Mouse (Mus musculus): ENCODE results near the gene Adap1. TPM values are rescaled to one million over a fixed set of nuclear protein-coding genes. Genes with fewer than 3 reads are reported as not detected.

The Adap1 gene
- 10 to 100 TPM in 1 of 2 experiments, 1 to 10 TPM in 1; 4.5 to 11.6 TPM for total RNA-seq (2021)
- long read RNA-seq, experiment 1, transcript Adap1-201 (11 exons, 2,557 nt), result major isoform, 18 of 23 reads
- long read RNA-seq, experiment 1, partial matches to known transcripts, result 2 of 23 reads
- long read RNA-seq, experiment 1, other reads (novel, unspliced or antisense), result 3 of 23 reads
- long read RNA-seq, experiment 2, transcript Adap1-201 (11 exons, 2,557 nt), result major isoform, 12 of 17 reads
- long read RNA-seq, experiment 2, partial matches to known transcripts, result 2 of 17 reads
- long read RNA-seq, experiment 2, other reads (novel, unspliced or antisense), result 3 of 17 reads

DNA sequence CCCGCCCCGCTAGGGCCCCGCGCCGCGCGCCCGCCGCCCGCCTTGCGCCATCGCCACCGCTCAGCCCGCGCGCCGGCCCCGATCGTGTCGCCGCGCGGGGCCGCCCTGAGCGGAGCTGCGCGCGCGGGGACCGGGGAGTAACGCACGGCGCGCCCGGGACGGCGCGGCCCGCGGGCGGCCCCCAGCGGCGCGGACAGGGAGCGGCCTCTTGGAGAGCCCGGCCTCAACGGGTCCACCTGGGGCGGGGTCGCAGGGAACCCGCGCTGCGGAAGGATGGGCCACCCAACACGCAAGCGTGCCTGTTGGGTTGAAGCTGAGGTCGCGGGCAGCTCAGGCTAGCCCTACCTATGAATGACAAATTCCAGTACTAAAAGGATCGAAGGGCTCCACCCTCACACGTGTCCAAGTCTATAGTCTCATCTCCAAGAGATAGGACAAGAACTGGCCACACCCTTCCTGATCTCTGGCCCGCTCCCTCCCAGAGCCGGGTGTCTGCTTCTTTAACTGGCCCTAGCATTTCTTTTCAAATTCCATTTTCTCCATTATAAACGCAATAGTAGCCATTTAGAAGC is at the start of gene Adap1:
Adap1 (minus strand) TSS at position 228 of the 572 bp plus-strand sequence.
- peak; percentile 60 to 73 for DNase-seq (ENCODE audit: low spot score in 2 of 2)

GRCm38 (mm10) chr5:139374841-139375240 is 49.4 kb upstream of the Adap1 start:
- no peak for DNase-seq (ENCODE audit: low spot score in 2 of 2)

DNA sequence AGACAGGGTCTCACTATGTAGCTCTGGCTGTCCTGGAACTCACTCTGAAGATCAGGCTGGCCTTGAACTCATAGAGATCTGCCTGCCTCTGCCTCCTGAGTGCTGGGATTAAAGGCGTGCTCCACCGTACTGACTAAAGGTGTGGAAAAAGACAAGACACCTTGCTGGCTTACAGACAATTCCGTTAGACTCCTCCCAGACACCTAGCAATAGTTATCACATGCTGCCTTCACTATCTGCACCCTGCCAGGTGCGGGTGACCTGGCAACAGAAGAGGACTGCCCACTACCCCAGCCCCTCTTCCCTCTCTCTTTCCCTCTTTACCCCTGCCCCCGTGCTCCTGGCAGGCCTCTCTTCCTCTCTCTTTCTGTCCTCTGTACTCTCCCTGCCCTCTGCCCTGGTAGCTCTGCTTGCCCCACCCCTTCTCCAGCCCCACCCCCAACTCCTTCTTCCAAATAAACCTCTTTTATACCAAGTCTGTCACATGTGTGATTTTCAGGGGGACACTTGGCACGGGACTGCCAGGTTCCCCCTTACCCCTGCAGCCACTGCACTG is 48.5 kb upstream of the Adap1 start:
- no peak for DNase-seq (ENCODE audit: low spot score in 2 of 2)

- DNase-seq (ENCODE audit: low spot score in 2 of 2), result no peak
These were observed 47.7 kb upstream of the Adap1 start for GRCm38 (mm10) chr5:139373126-139373525.

- peak; percentile 90 to 92 for DNase-seq (ENCODE audit: low spot score in 2 of 2)
These were observed 46.4 kb upstream of the Adap1 start for GRCm38 (mm10) chr5:139371631-139372401.

GRCm38 (mm10) chr5:139371118-139371517 is 45.7 kb upstream of the Adap1 start:
- no peak for DNase-seq (ENCODE audit: low spot score in 2 of 2)

DNA sequence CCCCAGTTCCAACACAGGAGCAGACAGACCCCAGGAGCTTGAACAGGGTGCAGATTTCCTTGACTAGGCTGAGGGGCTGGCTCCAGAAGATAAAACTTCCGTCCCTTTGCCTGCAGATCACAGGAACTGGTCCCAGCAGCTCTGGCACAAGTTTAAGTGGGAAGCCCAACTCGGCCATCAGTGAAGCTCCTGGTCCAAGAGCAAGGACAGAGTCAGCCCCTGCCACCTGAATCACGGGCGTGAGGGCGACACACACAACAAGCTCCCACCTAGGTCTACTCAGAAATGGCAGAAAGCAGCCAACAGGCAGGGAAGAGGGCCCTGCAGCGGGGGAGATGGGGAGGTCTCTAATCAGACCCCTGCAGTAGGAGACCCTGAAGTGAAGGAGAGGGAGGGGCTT is 44.9 kb upstream of the Adap1 start:
- no peak for DNase-seq (ENCODE audit: low spot score in 2 of 2)

GRCm38 (mm10) chr5:139368638-139369320 is 43.4 kb upstream of the Adap1 start:
- DNase-seq (ENCODE audit: low spot score in 2 of 2), result no peak

DNA sequence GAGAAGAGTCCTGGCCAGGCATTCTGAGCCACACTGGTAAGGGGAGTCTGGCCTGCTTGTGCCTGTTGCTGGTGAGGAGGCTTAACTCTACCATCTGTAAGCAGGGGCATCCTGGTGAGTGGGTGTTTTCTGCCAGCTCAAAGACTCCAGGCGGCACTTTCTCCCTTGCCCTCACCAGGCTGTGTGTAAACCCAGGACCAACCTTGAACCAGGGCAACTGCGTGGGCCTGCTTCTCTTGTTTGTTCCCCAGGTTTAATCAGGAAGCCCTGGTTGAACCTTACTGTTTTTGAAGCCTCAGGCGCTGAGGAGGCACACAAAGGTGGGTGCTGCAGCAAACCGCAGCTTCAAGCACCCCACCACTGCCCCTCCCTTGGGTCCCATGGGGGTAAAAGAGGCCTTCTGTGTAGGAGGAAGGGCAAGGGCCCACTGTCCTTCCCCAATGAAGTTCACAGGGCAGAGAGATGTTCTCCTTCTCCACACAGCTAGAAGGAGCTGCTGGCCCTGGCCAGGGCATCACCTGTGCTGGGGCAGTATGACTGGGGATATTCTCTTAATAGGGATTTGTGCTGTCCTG is 42.5 kb upstream of the Adap1 start:
- DNase-seq (ENCODE audit: low spot score in 2 of 2), result no peak

GRCm38 (mm10) chr5:139366484-139366883 is 41.1 kb upstream of the Adap1 start:
- no peak for DNase-seq (ENCODE audit: low spot score in 2 of 2)

DNA sequence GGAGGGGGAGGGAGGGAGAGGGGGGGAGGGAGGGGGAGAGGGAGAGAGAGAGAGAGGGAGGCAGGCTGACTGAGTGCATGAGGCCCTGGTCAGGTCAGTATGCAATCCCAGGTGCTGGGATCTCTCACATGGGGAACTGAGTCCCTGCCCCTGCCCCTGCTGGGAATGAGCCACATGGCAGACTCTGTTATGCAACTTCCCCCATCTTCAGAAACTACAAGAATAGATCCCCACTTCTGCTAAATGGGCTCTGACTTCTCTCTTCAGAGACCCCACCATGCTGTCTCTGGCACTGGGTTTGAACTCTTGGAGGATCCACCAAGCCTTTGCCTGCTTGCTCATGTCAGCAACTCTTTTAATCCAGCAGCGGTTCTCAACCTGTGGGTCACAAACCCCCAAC is 40.4 kb upstream of the Adap1 start:
- no peak for DNase-seq (ENCODE audit: low spot score in 2 of 2)

DNA sequence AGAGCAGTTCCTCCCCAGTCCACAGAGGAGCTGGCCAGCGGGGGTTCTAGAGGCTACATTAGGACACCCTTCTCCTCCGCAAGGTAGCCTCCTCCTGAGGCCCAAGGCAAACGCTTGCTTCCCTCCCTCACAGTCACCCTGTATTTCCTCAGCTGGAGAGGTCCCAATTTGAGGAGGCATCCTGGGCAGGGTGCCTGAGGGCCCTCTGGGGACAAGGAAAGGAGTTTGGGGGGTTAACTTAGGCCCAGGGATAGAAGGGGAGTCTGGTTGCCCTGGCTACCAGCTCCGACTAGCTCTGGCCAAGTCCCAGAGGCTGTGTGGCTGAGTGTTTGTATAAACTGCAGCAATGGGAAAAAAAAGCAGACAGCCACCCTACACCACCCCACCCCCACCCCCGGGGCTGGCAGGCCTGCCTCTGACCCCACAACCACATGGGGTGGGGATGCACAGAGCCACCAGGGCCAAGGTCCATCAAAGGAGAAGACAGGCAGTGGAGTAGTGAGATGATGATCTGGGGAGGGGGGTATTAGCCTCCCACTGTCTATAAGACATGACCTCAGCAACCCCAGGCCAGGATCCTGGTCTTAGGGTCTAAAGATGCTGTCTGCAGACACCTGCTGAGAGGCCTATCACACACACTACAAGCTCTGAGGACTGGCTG is 39.6 kb upstream of the Adap1 start:
- DNase-seq (ENCODE audit: low spot score in 2 of 2), result no peak

DNA sequence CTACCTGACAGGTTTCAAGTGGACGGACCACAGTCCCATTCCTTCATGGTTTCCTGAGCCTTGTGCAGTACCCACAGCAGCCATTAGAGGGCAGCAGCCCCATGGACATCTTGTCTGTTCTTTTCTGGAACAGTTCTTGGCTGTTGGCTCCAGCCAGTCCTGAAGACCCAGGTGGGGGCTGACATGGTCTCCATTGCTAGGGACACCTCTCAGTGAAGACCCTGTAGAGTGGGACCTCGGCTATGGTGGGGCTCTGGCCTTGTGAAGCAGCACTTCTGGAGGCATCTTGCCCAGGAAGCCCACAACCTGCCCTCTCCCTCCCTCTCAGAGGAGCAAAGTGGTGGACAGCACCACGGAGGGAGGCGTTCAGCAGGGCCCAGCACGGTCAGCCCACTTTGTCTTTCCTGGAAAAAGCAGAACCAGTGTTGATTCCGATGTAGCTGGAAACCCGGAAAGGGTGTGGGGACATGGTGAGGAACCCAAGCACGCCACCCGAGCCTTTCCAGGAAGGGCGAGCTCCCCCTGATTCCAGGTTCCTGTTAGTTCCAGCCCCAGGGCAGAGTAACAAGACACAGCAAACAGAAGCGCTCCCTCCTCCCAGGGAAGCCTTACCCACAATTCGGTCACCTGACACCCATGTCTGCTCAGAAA is 39.0 kb upstream of the Adap1 start:
- DNase-seq (ENCODE audit: low spot score in 2 of 2), result peak; percentile 91 to 95

DNA sequence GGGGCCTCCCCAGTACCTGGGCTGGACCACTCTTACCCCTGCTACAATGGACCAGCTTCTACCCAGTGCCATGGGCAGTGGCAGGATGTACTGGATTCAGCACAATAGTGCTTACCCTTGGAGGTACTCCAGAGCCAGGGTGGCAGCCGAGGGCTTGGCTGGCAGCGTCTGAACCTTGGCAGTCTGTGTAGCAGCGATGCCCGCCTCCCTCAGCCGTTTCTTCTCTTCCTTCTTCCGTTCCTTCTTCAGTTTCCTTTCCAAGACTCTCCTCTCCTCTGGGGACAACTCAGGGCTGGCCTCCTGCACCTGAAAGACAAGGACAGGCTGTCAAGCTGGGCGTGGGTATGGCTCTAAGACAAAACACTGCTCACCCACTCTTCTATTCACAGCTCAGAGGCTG is 38.4 kb upstream of the Adap1 start:
- DNase-seq (ENCODE audit: low spot score in 2 of 2), result no peak

- no peak for DNase-seq (ENCODE audit: low spot score in 2 of 2)
These were observed 33.8 kb upstream of the Adap1 start for GRCm38 (mm10) chr5:139359244-139359643.

DNA sequence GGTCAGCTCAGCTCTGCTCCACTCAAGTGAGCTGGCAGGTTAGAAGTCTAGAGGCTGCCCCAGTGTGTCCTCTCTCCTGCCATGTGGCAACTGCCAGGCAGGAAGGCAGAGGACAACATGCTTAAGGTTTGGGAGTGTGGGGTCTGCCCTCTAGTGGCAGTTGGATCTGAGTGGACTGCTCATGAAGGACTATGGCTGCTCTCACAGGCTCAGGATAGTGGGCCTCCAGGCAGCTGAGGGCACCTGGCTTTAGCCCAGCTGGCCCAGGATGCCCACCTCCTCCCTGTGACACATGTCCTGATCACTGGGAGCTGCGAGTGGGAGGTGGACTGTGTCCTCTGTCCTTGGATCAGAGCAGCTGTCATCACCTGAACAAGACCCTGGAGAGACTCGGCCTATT is 33.2 kb upstream of the Adap1 start:
- no peak for DNase-seq (ENCODE audit: low spot score in 2 of 2)

- DNase-seq (ENCODE audit: low spot score in 2 of 2), result peak; percentile 81 to 84
These were observed 29.9 kb upstream of the Adap1 start for GRCm38 (mm10) chr5:139355235-139355772.

DNA sequence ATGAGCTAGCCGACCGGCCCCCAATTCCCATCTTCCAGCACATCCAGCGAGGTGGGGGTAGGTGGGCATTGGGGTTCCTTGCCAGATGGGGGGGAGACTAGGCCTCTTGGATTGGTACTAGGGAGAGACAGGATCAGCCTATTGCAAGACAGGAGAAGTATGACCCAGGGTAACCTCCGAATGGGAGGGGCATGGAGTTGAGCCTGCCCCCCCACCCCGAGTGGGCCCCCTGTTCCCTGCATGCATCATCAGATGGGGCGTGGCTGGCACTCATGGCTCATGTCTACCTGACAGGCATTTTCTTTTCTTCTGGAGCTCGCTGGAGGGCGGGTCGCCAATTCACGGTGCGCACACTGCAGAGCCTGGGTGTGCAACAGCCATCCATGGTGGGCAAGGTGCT is 28.5 kb upstream of the Adap1 start:
- no peak for DNase-seq (ENCODE audit: low spot score in 2 of 2)

DNA sequence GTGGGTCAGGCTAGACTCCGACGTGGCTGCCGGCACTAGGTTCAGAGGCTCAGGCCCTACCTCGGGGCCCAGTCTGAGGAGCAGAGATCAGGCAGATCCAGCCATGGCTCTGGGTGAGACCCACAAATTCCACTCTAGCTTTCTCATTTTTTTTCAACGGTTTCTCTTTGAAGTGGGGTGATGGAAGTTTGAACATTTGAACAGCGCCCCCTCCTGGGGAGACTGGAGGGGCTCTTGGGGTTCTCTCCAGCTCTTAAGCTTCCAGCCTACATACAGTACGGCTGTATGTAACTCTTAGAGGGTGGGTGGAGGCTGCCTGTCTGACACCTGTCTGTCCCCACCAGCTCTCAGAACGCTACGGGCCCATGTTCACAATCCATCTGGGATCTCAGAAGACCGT is 28.1 kb upstream of the Adap1 start:
- DNase-seq (ENCODE audit: low spot score in 2 of 2), result no peak

- no peak for DNase-seq (ENCODE audit: low spot score in 2 of 2)
These were observed 26.9 kb upstream of the Adap1 start, which contains the start of gene Cyp2w1 for GRCm38 (mm10) chr5:139352317-139352716. Gene Cyp2w1 (plus strand): TSS chr5:139352617.

All from adrenal gland, adult 18-20 months (tissue).